Comparison of ENCODE assay signal across 8 mouse cellular contexts in the genomic region with DNA sequence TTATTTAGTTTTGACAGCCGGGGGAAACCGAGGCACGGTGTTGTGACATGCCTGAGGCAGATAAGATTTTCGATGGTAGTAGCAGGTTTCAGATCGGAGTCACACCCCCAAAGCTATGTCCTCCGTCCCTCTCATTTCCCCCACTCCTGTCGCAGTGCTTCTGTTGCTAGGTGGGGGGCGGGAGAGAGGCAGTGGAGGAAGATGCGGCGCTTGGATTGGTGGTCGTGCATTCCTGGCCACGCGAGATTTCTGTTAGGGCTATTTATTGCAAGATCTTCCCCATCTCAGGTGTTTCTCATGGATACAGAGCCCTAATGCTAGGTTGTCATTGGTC. TPM values are rescaled to one million over a fixed set of nuclear protein-coding genes. Genes with fewer than 3 reads are reported as not detected.
DNase-seq lines count a peak whose midpoint lies in the region; ATAC-seq and TF ChIP-seq lines count a peak whose summit lies in the region.

No protein-coding gene starts in this region.

- peaks cover 3% of the 10 kb centered on the region for H3K27me3 ChIP-seq in megakaryocyte, embryonic 14.5 days (replicated peaks)
- no peaks in the 10 kb centered on the region for H3K27me3 ChIP-seq in cerebellum, adult 2 months (ENCODE audit: control insufficient read depth, insufficient read depth, low read length)
- H3K27me3 ChIP-seq in splenic B cell, adult 2 months (ENCODE audit: control insufficient read depth, insufficient read depth, low read length, poor library complexity, severe bottlenecking) = no peaks in the 10 kb centered on the region

- H3K9me3 ChIP-seq in megakaryocyte, embryonic 14.5 days = no peaks in the 10 kb centered on the region

- peak in 1 of 2 experiments; percentile 58 for DNase-seq in cerebellum, adult 2 months
- DNase-seq in forelimb bud, embryonic 11.5 days (ENCODE audit: low read depth, low spot score) = peak; percentile 57
- peak; percentile 49 to 51 for DNase-seq in layer of hippocampus, postnatal 25 days (ENCODE audit: extremely low spot score in 1 of 2, low spot score in 1 of 2)
- peak; percentile 48 for DNase-seq in splenic B cell, adult 2 months (ENCODE audit: low read depth, low spot score)
- DNase-seq in ovary, adult 18-20 months (ENCODE audit: low spot score) = no peak

- 0 out of 2 replicates have a peak, but pooled peaks have one; percentile 14 for TF ChIP-seq POLR2A in cerebellum, adult 2 months (IDR thresholded peaks at IDR 0.05; ENCODE audit: borderline replicate concordance, insufficient read depth, low read length)

- H3K4me3 ChIP-seq in megakaryocyte, embryonic 14.5 days (replicated peaks) = peak overlapping the region; percentile 93
- peak overlapping the region; percentile 69 for H3K4me3 ChIP-seq in cerebellum, adult 2 months (replicated peaks; ENCODE audit: insufficient read depth, low read depth, low read length)

- no peak for ATAC-seq in megakaryocyte, adult 5-6 weeks (ENCODE audit: poor library complexity, severe bottlenecking)
- ATAC-seq in megakaryocyte progenitor cell, adult 5-6 weeks (replicated peaks; ENCODE audit: poor library complexity) = peak; percentile 45

- no peak for TF ChIP-seq CTCF in cerebellum, adult 2 months (IDR thresholded peaks at IDR 0.05; ENCODE audit: borderline replicate concordance, insufficient read depth, low read depth, low read length)

- peaks cover 18% of the 10 kb centered on the region for H3K36me3 ChIP-seq in megakaryocyte, embryonic 14.5 days (replicated peaks; ENCODE audit: low read length)
- H3K36me3 ChIP-seq in splenic B cell, adult 2 months (ENCODE audit: control insufficient read depth, insufficient read depth, low read length, poor library complexity, severe bottlenecking) = 0 out of 2 replicates have a peak, but pooled peaks cover 2% of the 10 kb centered on the region

- peaks cover 39% of the 10 kb centered on the region for H3K4me1 ChIP-seq in megakaryocyte, embryonic 14.5 days
- peaks cover 10% of the 10 kb centered on the region for H3K4me1 ChIP-seq in cerebellum, adult 2 months (ENCODE audit: control insufficient read depth, insufficient read depth, low read length)

- H3K27ac ChIP-seq in cerebellum, adult 2 months (ENCODE audit: insufficient read depth, low read length) = peak overlapping the region; percentile 2; the same call in 1 of the 2 replicates

- under 1% methylated on average over 13 of the region's 13 CpGs for WGBS in cerebellum, adult 2 months

RNA-seq across cellular contexts. Expression of gene Dcaf7, which starts 0.7 kb away (rescaled TPM):
- polyA plus RNA-seq in megakaryocyte, embryonic 14.5 days (2012; ENCODE audit: insufficient read depth, low replicate concordance) = 1.7 and 5.8 TPM in 2 replicates
- total RNA-seq in megakaryocyte, adult 5-6 weeks (2015) = 40.4 and 42.5 TPM in 2 replicates
- total RNA-seq in megakaryocyte, adult 5-6 weeks (2017) = 45.6 and 49.4 TPM in 2 replicates
- 86.9 and 89.6 TPM in 2 replicates for polyA plus RNA-seq in cerebellum, adult 2 months (2012; rRNA removed)
- 100 to 1,000 TPM; 146 to 153 TPM for total RNA-seq in layer of hippocampus, postnatal 25 days (2021)
- 46.2 and 48.8 TPM in 2 replicates for total RNA-seq in megakaryocyte progenitor cell, adult 5-6 weeks (2015)
- 45.5 and 48.9 TPM in 2 replicates for total RNA-seq in megakaryocyte progenitor cell, adult 5-6 weeks (2017)

RNA-seq across cellular contexts. Expression of gene Taco1, which starts 28.5 kb away (rescaled TPM):
- polyA plus RNA-seq in megakaryocyte, embryonic 14.5 days (2012; ENCODE audit: insufficient read depth, low replicate concordance) = 2.7 and 3.8 TPM in 2 replicates
- total RNA-seq in megakaryocyte, adult 5-6 weeks (2015) = 2.9 and 4.2 TPM in 2 replicates
- total RNA-seq in megakaryocyte, adult 5-6 weeks (2017) = 9.3 and 10.2 TPM in 2 replicates
- 14.3 and 17.7 TPM in 2 replicates for polyA plus RNA-seq in cerebellum, adult 2 months (2012; rRNA removed)
- total RNA-seq in layer of hippocampus, postnatal 25 days (2021) = 10 to 100 TPM; 17.6 to 21.8 TPM
- 5.6 and 6.3 TPM in 2 replicates for total RNA-seq in megakaryocyte progenitor cell, adult 5-6 weeks (2015)
- 11.0 and 17.9 TPM in 2 replicates for total RNA-seq in megakaryocyte progenitor cell, adult 5-6 weeks (2017)

RNA-seq across cellular contexts. Expression of gene Kcnh6, which starts 29.5 kb away (rescaled TPM):
- polyA plus RNA-seq in megakaryocyte, embryonic 14.5 days (2012; ENCODE audit: insufficient read depth, low replicate concordance) = not detected in 2 replicates
- 0.07 TPM in 1 of 2 replicates, not detected in the other for total RNA-seq in megakaryocyte, adult 5-6 weeks (2015)
- not detected in 2 replicates for total RNA-seq in megakaryocyte, adult 5-6 weeks (2017)
- polyA plus RNA-seq in cerebellum, adult 2 months (2012; rRNA removed) = 1.3 and 1.4 TPM in 2 replicates
- total RNA-seq in layer of hippocampus, postnatal 25 days (2021) = 1 to 10 TPM in 1 of 2 experiments, under 1 TPM in 1; 0.96 to 1.1 TPM
- total RNA-seq in megakaryocyte progenitor cell, adult 5-6 weeks (2015) = 0.15 and 0.20 TPM in 2 replicates
- total RNA-seq in megakaryocyte progenitor cell, adult 5-6 weeks (2017) = not detected in 2 replicates

RNA-seq across cellular contexts. Expression of gene Ace3, which starts 42.9 kb away (rescaled TPM):
- polyA plus RNA-seq in megakaryocyte, embryonic 14.5 days (2012; ENCODE audit: insufficient read depth, low replicate concordance) = not detected in 2 replicates
- total RNA-seq in megakaryocyte, adult 5-6 weeks (2015) = not detected in 2 replicates
- not detected in 2 replicates for total RNA-seq in megakaryocyte, adult 5-6 weeks (2017)
- polyA plus RNA-seq in cerebellum, adult 2 months (2012; rRNA removed) = not detected in 2 replicates
- total RNA-seq in layer of hippocampus, postnatal 25 days (2021) = not detected
- not detected in 2 replicates for total RNA-seq in megakaryocyte progenitor cell, adult 5-6 weeks (2015)
- not detected in 2 replicates for total RNA-seq in megakaryocyte progenitor cell, adult 5-6 weeks (2017)

RNA-seq across cellular contexts. Expression of gene Map3k3, which starts 47.0 kb away (rescaled TPM):
- 1.5 and 1.6 TPM in 2 replicates for polyA plus RNA-seq in megakaryocyte, embryonic 14.5 days (2012; ENCODE audit: insufficient read depth, low replicate concordance)
- total RNA-seq in megakaryocyte, adult 5-6 weeks (2015) = 45.0 and 50.4 TPM in 2 replicates
- 67.4 and 81.8 TPM in 2 replicates for total RNA-seq in megakaryocyte, adult 5-6 weeks (2017)
- 33.8 and 34.0 TPM in 2 replicates for polyA plus RNA-seq in cerebellum, adult 2 months (2012; rRNA removed)
- 10 to 100 TPM; 24.5 to 31.9 TPM for total RNA-seq in layer of hippocampus, postnatal 25 days (2021)
- 16.5 and 19.1 TPM in 2 replicates for total RNA-seq in megakaryocyte progenitor cell, adult 5-6 weeks (2015)
- 23.8 and 31.4 TPM in 2 replicates for total RNA-seq in megakaryocyte progenitor cell, adult 5-6 weeks (2017)
